Mouse (Mus musculus): ENCODE results near the gene Unc79.

DNA sequence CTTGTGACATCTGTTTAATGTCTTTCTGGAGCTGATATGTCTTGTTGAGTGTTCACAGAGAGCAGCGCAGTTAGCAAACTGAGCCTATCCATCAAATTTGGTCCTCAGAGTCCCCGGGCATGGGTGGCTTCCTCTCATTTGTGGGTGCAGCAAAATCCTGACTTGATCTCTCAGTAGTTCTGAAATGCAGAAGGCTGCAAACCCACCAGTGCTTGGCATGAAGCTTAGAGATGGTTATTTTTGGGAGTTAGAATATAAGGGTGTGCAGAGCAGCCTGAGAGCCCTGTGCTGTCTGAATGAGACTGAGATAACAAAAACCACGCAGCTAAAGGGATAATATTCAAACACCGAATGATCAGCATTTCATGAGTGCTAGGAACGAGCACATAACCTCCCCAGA, 146.5 kb downstream of the Unc79 start:
- no peak for TF ChIP-seq CTCF (conservative IDR thresholded peaks at IDR 0.05; ENCODE audit: low read length)
- no peak for TF ChIP-seq POU5F1 (IDR thresholded peaks at IDR 0.05; ENCODE audit: borderline replicate concordance, low read length)

Measured in E14TG2a.4 (cell line).